Mouse (Mus musculus) midbrain, embryonic 12.5 days (tissue): ENCODE data around the gene Kxd1. TPM values are rescaled to one million over a fixed set of nuclear protein-coding genes. Genes with fewer than 3 reads are reported as not detected.

ENCODE experiments used
- ATAC-seq: fragments of 200-750 bp; cut with Nextera tagmentation; 2 replicates; pipeline ENCODE4 v1.8.0; 2017; ENCODE audit warnings: low read depth, moderate TSS enrichment, moderate library complexity; ENCODE audit not compliant: low FRiP score
- H3K27ac ChIP-seq: fragments of 300-500 bp; sonication (generic); replicated peaks from 2 replicates; pipeline ENCODE4 v1.5.1; 2016; ENCODE audit warnings: mild to moderate bottlenecking
- H3K27me3 ChIP-seq: fragments of 300-500 bp; sonication (generic); 2 replicates; pipeline ENCODE4 v1.6.1; 2016; ENCODE audit warnings: mild to moderate bottlenecking
- H3K36me3 ChIP-seq: fragments of 300-500 bp; sonication (generic); 2 replicates; pipeline ENCODE4 v1.6.1; 2016
- H3K4me1 ChIP-seq: fragments of 300-500 bp; sonication (generic); 2 replicates; pipeline ENCODE4 v1.6.1; 2016
- H3K4me2 ChIP-seq: fragments of 300-500 bp; sonication (generic); replicated peaks from 2 replicates; pipeline ENCODE4 v1.6.1; 2016; ENCODE audit warnings: mild to moderate bottlenecking, moderate library complexity
- H3K4me3 ChIP-seq: fragments of 300-500 bp; sonication (generic); 2 replicates; pipeline ENCODE4 v1.5.1; 2016; ENCODE audit warnings: mild to moderate bottlenecking
- H3K9ac ChIP-seq: fragments of 300-500 bp; sonication (generic); replicated peaks from 2 replicates; pipeline ENCODE4 v1.6.1; 2016; ENCODE audit warnings: mild to moderate bottlenecking, moderate library complexity
- H3K9me3 ChIP-seq: fragments of 300-500 bp; sonication (generic); 2 replicates; pipeline ENCODE4 v1.6.1; 2016; ENCODE audit warnings: mild to moderate bottlenecking
- WGBS: fragments of 180-500 bp; shearing (Covaris S2); methylation state at CpG from one replicate; pipeline ENCODE4 v1.1.7; 2016; 5-methylcytosine and 5-hydroxymethylcytosine counted together
- polyA plus RNA-seq: library from polyadenylated mRNA; unstranded; fragments of >200 nt; fragmentation: Nextera tagmentation; extraction: Ambion mirVana; gene quantifications from 2 replicates; pipeline ENCODE4 v1.2.1, GENCODE M21; 2016

Gene Kxd1
- polyA plus RNA-seq, 1 experiment from 2014 or later: 52.1 TPM

DNA sequence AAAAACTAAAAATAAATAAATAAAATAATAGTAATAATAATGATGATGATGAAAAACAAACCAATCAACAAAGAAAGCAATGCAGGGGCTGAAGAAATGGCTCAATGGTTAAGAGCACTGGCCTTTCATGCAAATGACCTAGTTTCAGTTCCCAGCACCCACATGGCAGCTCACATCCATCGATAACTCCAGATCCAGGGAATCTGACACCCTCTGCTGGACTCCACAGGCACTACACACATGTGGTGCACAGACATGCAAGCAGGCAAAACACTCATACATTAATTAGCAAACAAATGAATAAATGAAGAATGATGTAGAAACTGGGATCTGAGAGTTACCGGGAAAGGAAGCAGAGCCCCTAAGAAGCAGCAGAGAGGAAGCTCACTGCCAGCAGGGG is 68.1 kb downstream of the Kxd1 start:
- no peak overlapping the region for H3K27ac ChIP-seq
- no peak overlapping the region for H3K9ac ChIP-seq
- H3K4me1 ChIP-seq: no peaks in the 10 kb centered on the region
- H3K4me3 ChIP-seq: no peak overlapping the region
- no peak overlapping the region for H3K4me2 ChIP-seq
- H3K9me3 ChIP-seq: 0 out of 2 replicates have a peak, but pooled peaks cover 3% of the 10 kb centered on the region
- no peaks in the 10 kb centered on the region for H3K36me3 ChIP-seq
- no peak for ATAC-seq
- 94% methylated on average over 2 of the region's 2 CpGs for WGBS
- H3K27me3 ChIP-seq: no peaks in the 10 kb centered on the region

DNA sequence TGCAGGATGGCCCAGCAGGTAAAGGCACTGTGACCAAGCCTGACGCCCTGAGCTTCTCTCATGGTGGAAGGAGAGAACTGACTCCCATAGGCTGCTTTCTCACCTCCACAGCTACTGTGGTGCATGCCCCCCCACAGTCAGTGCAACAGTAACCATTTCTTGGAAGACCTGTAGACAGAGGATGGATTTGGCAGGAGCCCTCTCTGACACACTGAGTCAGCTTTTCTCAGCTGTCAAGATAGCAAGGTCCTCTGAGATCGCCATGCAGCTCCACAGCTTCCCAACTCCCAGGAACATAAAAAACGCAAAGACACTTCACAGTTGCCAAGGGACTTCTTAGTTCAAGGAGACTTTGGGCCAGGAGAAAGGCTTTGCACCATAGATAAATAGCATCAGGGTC is 69.3 kb downstream of the Kxd1 start:
- no peaks in the 10 kb centered on the region for H3K4me1 ChIP-seq
- ATAC-seq: no peak
- no peak overlapping the region for H3K4me2 ChIP-seq
- H3K27me3 ChIP-seq: no peaks in the 10 kb centered on the region
- no peaks in the 10 kb centered on the region for H3K36me3 ChIP-seq
- 90% methylated on average over 3 of the region's 3 CpGs for WGBS
- no peak overlapping the region for H3K9ac ChIP-seq
- no peak overlapping the region for H3K4me3 ChIP-seq
- H3K27ac ChIP-seq: no peak overlapping the region
- H3K9me3 ChIP-seq: 0 out of 2 replicates have a peak, but pooled peaks cover 3% of the 10 kb centered on the region

Other genes starting within 250 kb of the Kxd1 start
- 99.6 and 100 TPM in 2 replicates for gene Homer3, start 245.1 kb downstream of the Kxd1 start, polyA plus RNA-seq
- 47.1 and 53.8 TPM in 2 replicates for gene Ddx49, start 225.5 kb downstream of the Kxd1 start, polyA plus RNA-seq
- gene Cope, start 225.4 kb downstream of the Kxd1 start, polyA plus RNA-seq: 222 and 235 TPM in 2 replicates
- 15.3 and 17.1 TPM in 2 replicates for gene Cers1, start 212.2 kb downstream of the Kxd1 start, polyA plus RNA-seq
- 3.7 and 4.5 TPM in 2 replicates for gene Gdf1, start 198.1 kb downstream of the Kxd1 start, polyA plus RNA-seq
- gene Upf1, start 174.7 kb downstream of the Kxd1 start, polyA plus RNA-seq: 32.8 and 38.0 TPM in 2 replicates
- gene Comp, start 154.4 kb downstream of the Kxd1 start, polyA plus RNA-seq: 0.23 TPM in 1 of 2 replicates, not detected in the other
- 22.8 and 23.6 TPM in 2 replicates for gene Crtc1, start 88.4 kb downstream of the Kxd1 start, polyA plus RNA-seq
- gene Klhl26, start 51.0 kb downstream of the Kxd1 start, polyA plus RNA-seq: 17.8 and 18.5 TPM in 2 replicates
- 19.3 and 21.7 TPM in 2 replicates for gene Tmem59l, start 40.6 kb downstream of the Kxd1 start, polyA plus RNA-seq
- gene Crlf1, start 34.8 kb downstream of the Kxd1 start, polyA plus RNA-seq: 0.92 and 1.6 TPM in 2 replicates
- 130 and 134 TPM in 2 replicates for gene Rex1bd, start 21.2 kb downstream of the Kxd1 start, polyA plus RNA-seq
- gene Uba52, start 17.2 kb downstream of the Kxd1 start, polyA plus RNA-seq: 748 and 749 TPM in 2 replicates
- 326 and 332 TPM in 2 replicates for gene Fkbp8, start 232 bp downstream of the Kxd1 start, polyA plus RNA-seq
- gene Ell, start 11.5 kb upstream of the Kxd1 start, polyA plus RNA-seq: 18.7 and 21.6 TPM in 2 replicates
- gene Isyna1, start 66.4 kb upstream of the Kxd1 start, polyA plus RNA-seq: 107 and 112 TPM in 2 replicates
- 115 and 118 TPM in 2 replicates for gene Ssbp4, start 80.9 kb upstream of the Kxd1 start, polyA plus RNA-seq
- 1.0 and 1.6 TPM in 2 replicates for gene Lrrc25, start 88.2 kb upstream of the Kxd1 start, polyA plus RNA-seq
- gene Gdf15, start 104.5 kb upstream of the Kxd1 start, polyA plus RNA-seq: 0.17 TPM in 1 of 2 replicates, not detected in the other
- gene Pgpep1, start 132.4 kb upstream of the Kxd1 start, polyA plus RNA-seq: 82.7 and 93.7 TPM in 2 replicates
- 255 and 263 TPM in 2 replicates for gene Lsm4, start 145.3 kb upstream of the Kxd1 start, polyA plus RNA-seq
- 206 and 213 TPM in 2 replicates for gene Jund, start 171.0 kb upstream of the Kxd1 start, polyA plus RNA-seq
- 0.04 TPM in 1 of 2 replicates, not detected in the other for gene Iqcn, start 175.5 kb upstream of the Kxd1 start, polyA plus RNA-seq
- not detected in 2 replicates for gene Gm3336, start 190.6 kb upstream of the Kxd1 start, polyA plus RNA-seq
- gene Pde4c, start 195.8 kb upstream of the Kxd1 start, polyA plus RNA-seq: 0.15 and 0.39 TPM in 2 replicates
- gene Rab3a, start 226.7 kb upstream of the Kxd1 start, polyA plus RNA-seq: 98.9 and 102 TPM in 2 replicates
- gene Mpv17l2, start 233.0 kb upstream of the Kxd1 start, polyA plus RNA-seq: 35.4 and 37.3 TPM in 2 replicates
- gene Pik3r2, start 248.8 kb upstream of the Kxd1 start, polyA plus RNA-seq: 73.4 and 74.6 TPM in 2 replicates